8 mouse cellular contexts compared by ENCODE assay signal in genomic region chr7:79504723-79505122, GRCm38 (mm10). TPM values are rescaled to one million over a fixed set of nuclear protein-coding genes. Genes with fewer than 3 reads are reported as not detected.
A peak's percentile ranks its signal among the peaks of the same experiment; 100 is the strongest.
DNase-seq lines count a peak whose midpoint lies in the region; ATAC-seq lines count a peak whose summit lies in the region.

No protein-coding gene starts in this region.

- peaks cover 54% of the 10 kb centered on the region for H3K36me3 ChIP-seq in hindbrain, embryonic 10.5 days
- H3K36me3 ChIP-seq in splenic B cell, adult 2 months (ENCODE audit: control insufficient read depth, insufficient read depth, low read length, poor library complexity, severe bottlenecking) = no peaks in the 10 kb centered on the region

- peaks cover 99% of the 10 kb centered on the region for H3K4me1 ChIP-seq in hindbrain, embryonic 10.5 days (replicated peaks)

- H3K4me3 ChIP-seq in hindbrain, embryonic 10.5 days = peak overlapping the region; percentile 63

- peak; percentile 54 for ATAC-seq in megakaryocyte progenitor cell, adult 5-6 weeks (replicated peaks; ENCODE audit: poor library complexity)

- WGBS in hindbrain, embryonic 10.5 days = under 1% methylated on average over 41 of the region's 42 CpGs

- H3K9me3 ChIP-seq in hindbrain, embryonic 10.5 days = no peaks in the 10 kb centered on the region

- H3K27me3 ChIP-seq in hindbrain, embryonic 10.5 days (ENCODE audit: insufficient read depth, poor library complexity, severe bottlenecking) = peaks cover 100% of the 10 kb centered on the region
- H3K27me3 ChIP-seq in splenic B cell, adult 2 months (ENCODE audit: control insufficient read depth, insufficient read depth, low read length, poor library complexity, severe bottlenecking) = peaks cover 2% of the 10 kb centered on the region

- DNase-seq in kidney, adult 9 months = peak; percentile 13
- DNase-seq in kidney, adult 11 months = no peak
- DNase-seq in embryo, embryonic 11 days = peak; percentile 95
- DNase-seq in hindbrain, embryonic 10.5 days (ENCODE audit: low spot score) = peak; percentile 96
- peak; percentile 94 for DNase-seq in layer of hippocampus, postnatal 36 days
- DNase-seq in splenic B cell, adult 2 months (ENCODE audit: low read depth, low spot score) = peak; percentile 11
- DNase-seq in gastrocnemius, postnatal 25 days = no peak

- peak overlapping the region; percentile 98 for H3K27ac ChIP-seq in hindbrain, embryonic 10.5 days

RNA-seq across cellular contexts. Expression of gene Polg, which starts 38.6 kb away (rescaled TPM):
- 38.5 and 43.0 TPM in 2 replicates for polyA plus RNA-seq in hindbrain, embryonic 10.5 days (2016; fragmentation: Nextera tagmentation; extraction: Ambion mirVana)
- 10 to 100 TPM; 87.0 to 90.7 TPM for total RNA-seq in layer of hippocampus, postnatal 36 days (2021)
- 21.2 and 22.5 TPM in 2 replicates for total RNA-seq in megakaryocyte progenitor cell, adult 5-6 weeks (2015)
- 41.3 and 52.0 TPM in 2 replicates for total RNA-seq in megakaryocyte progenitor cell, adult 5-6 weeks (2017)
- total RNA-seq in gastrocnemius, postnatal 25 days (2021) = 10 to 100 TPM; 33.8 to 34.3 TPM

Comparison
In these comparisons a context has a peak if more than half of its experiments do, and no peak if none do; other contexts are left out.
1. DNase-seq: peak in kidney, adult 9 months (single experiment), embryo, embryonic 11 days (single experiment), hindbrain, embryonic 10.5 days (single experiment), layer of hippocampus, postnatal 36 days (2 of 2) and splenic B cell, adult 2 months (single experiment); none in kidney, adult 11 months (single experiment) and gastrocnemius, postnatal 25 days (single experiment).